Mouse (Mus musculus): ENCODE results near the gene Ndufaf3.

DNA sequence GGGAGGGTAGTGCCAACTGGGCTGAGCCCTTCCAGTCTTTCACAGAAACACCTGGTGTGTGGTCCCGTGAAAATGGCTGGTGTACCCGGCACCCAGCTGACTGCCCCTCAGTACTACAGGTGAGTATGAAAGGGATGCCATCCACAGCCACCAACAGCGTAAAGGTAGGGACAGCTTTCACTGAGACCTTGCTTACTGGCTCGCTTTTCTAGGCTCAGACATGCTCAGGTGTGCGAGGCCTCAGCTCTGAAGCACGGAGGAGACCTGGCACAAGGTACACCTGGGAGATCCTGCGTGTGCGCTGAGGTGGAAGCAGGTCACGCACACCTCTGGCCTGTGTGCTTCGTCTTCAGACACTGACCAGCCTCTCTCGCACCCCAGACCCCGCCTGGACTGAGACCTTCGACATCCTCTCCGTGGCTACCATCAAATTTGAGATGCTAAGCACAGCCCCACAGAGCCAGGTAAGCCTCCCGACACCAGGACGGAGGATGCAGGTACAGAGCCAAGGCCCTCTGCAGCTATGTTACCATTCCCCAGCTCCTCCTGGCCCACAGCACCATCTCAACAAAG is 4.3 kb upstream of the Ndufaf3 start:
- TF ChIP-seq CTCF (IDR thresholded peaks at IDR 0.05; ENCODE audit: borderline replicate concordance, extremely low read depth, insufficient read depth, insufficient read length) (no peak), POLR2A (IDR thresholded peaks at IDR 0.05; ENCODE audit: borderline replicate concordance, extremely low read depth, insufficient read depth, insufficient read length, poor library complexity, severe bottlenecking) (no peak)
